Mouse (Mus musculus) C2C12 (cell line): ENCODE measurements around the gene Optn.

Experiments used
- CEBPB ChIP-seq: IDR thresholded peaks from one replicate; pipeline ENCODE4 v1.6.1; 2011; ENCODE audit warnings: low read depth, mild to moderate bottlenecking, control low read depth, moderate library complexity
- CTCF ChIP-seq: IDR thresholded peaks from one replicate; pipeline ENCODE4 v1.5.1; 2011; ENCODE audit not compliant: control insufficient read depth, insufficient read depth, insufficient read length
- FOSL1 ChIP-seq: IDR thresholded peaks from one replicate; pipeline ENCODE4 v1.8.0; 2011; ENCODE audit warnings: mild to moderate bottlenecking, low read length; ENCODE audit not compliant: poor library complexity, insufficient read depth, severe bottlenecking
- MAX ChIP-seq: IDR thresholded peaks from one replicate; pipeline ENCODE4 v1.6.1; 2011; ENCODE audit warnings: mild to moderate bottlenecking, control low read depth
- MYOG ChIP-seq: IDR thresholded peaks from one replicate; pipeline ENCODE4 v1.6.1; 2011; ENCODE audit not compliant: control insufficient read depth, insufficient read length; ENCODE audit errors: extremely low read depth
- USF1 ChIP-seq: IDR thresholded peaks from one replicate; pipeline ENCODE4 v1.6.1; 2011; ENCODE audit warnings: low read depth, mild to moderate bottlenecking, control low read depth, moderate library complexity

DNA sequence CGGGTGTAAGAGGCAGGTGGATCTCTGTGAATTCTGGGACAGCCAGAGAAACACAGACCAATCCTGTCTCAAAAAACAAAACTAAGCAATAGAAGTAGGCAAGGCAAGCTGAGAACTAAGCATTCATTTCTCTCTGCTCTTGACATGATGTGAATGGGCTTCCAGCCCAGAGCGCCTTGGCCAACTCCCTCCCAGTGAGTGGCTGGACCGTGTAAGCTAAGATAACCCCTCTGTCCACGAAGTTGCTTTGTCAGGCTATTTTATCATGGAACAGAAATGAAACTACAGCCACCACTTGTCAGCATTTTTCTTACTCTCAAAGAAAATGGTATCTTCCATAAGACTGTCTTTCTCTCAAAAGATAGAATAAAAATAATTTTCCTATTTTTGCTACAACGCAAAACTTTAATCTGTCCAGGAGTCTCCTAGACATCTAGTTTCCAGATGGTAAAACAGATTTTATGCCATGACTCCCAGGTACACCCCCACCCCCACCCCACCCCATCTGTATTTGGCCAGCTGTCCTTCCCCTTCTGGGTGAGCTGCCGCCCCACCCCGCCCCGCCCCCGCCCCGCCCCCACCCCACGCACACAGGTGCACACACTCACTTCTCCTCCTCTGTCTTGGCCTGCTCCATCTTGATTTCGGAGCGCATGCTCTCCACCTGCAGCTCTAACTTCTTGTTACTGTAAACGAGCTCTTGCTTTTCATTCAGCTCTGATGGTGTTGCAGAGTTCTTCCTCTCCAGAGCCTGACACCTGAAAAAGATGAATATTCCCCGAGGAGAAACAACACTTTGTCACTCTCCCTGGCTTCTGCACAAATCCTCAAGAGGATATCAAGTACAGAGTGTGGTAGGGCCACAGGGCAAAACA, 30.1 kb downstream of the Optn start:
- no peak for TF ChIP-seq CTCF
- TF ChIP-seq MYOG = no peak
- no peak for TF ChIP-seq USF1
- no peak for TF ChIP-seq FOSL1
- no peak for TF ChIP-seq MAX
- no peak for TF ChIP-seq CEBPB
